Mouse (Mus musculus) T-helper 17 cell (primary cell): ENCODE results near the gene Cst12.

ENCODE experiments used
- in situ Hi-C, 2 experiments: fragments of 300-600 bp; cut with MboI, MseI; formaldehyde crosslinking; loops; 1 replicate in 1 of 2; 2 replicates in 1 of 2; pipeline ENCODE4 v1.15.1; 2025; ENCODE audit warnings: high pct_unique_total_duplicates in 2 of 2

Gene Cst12

GRCm38 (mm10) chr2:148789142-148789541 is at the start of gene Cst12:
Cst12 (plus strand) TSS chr2:148789361.
- in situ Hi-C loops, result loop anchor here in 1 of 2 experiments (10.0 kb wide), 1 partner anchor 1854 kb away; no protein-coding TSS in a partner anchor

- in situ Hi-C loops, result no loop called here
Observed at GRCm38 (mm10) chr2:148743001-148743400, 46.2 kb upstream of the Cst12 start.

- in situ Hi-C loops, result no loop called here
Observed at GRCm38 (mm10) chr2:148743846-148744407, 45.2 kb upstream of the Cst12 start.

- in situ Hi-C loops, result loop anchor here (5.0 kb wide), 2 partner anchors 78 to 152 kb away; partner anchors contain the start of gene Nxt1 (in 1 of the 2)
Observed at GRCm38 (mm10) chr2:148750058-148750457, 39.1 kb upstream of the Cst12 start, which contains the start of gene Cstl1. Cstl1 (plus strand) TSS chr2:148750358.

GRCm38 (mm10) chr2:148751893-148752813 is 37.0 kb upstream of the Cst12 start:
- in situ Hi-C loops, result loop anchor here (5.0 kb wide), 2 partner anchors 80 to 150 kb away; partner anchors contain the start of gene Nxt1 (in 1 of the 2)

- in situ Hi-C loops, result loop anchor here (5.0 kb wide), 2 partner anchors 82 to 148 kb away; partner anchors contain the start of gene Nxt1 (in 1 of the 2)
Observed at GRCm38 (mm10) chr2:148754310-148754846, 34.8 kb upstream of the Cst12 start.

- in situ Hi-C loops, result no loop called here
Observed at GRCm38 (mm10) chr2:148763648-148764388, 25.3 kb upstream of the Cst12 start.

- in situ Hi-C loops, result loop anchor here in 1 of 2 experiments (10.0 kb wide), 1 partner anchor 1763 kb away; no protein-coding TSS in a partner anchor
Observed at GRCm38 (mm10) chr2:148771397-148771796, 17.8 kb upstream of the Cst12 start, which contains the start of gene Cst11. Cst11 (minus strand) TSS chr2:148771497.

- in situ Hi-C loops, result loop anchor here in 1 of 2 experiments (10.0 kb wide), 1 partner anchor 1847 kb away; no protein-coding TSS in a partner anchor
Observed at GRCm38 (mm10) chr2:148781709-148782108, 7.5 kb upstream of the Cst12 start, which contains the start of gene 8030411F24Rik. 8030411F24Rik (plus strand) TSS chr2:148782009.

GRCm38 (mm10) chr2:148798485-148798884 is 9.3 kb downstream of the Cst12 start, which contains the start of gene Cst8:
Cst8 (plus strand) TSS chr2:148798785.
- in situ Hi-C loops, result no loop called here

GRCm38 (mm10) chr2:148801491-148801921 is 12.3 kb downstream of the Cst12 start:
- in situ Hi-C loops, result no loop called here

- in situ Hi-C loops, result no loop called here
Observed at GRCm38 (mm10) chr2:148806696-148807095, 17.5 kb downstream of the Cst12 start.

- in situ Hi-C loops, result no loop called here
Observed at GRCm38 (mm10) chr2:148819909-148820308, 30.7 kb downstream of the Cst12 start, which contains the start of gene Cst13. Cst13 (plus strand) TSS chr2:148820081.

- in situ Hi-C loops, result no loop called here
Observed at GRCm38 (mm10) chr2:148825986-148826385, 36.8 kb downstream of the Cst12 start.

- in situ Hi-C loops, result no loop called here
Observed at GRCm38 (mm10) chr2:148834912-148835311, 45.8 kb downstream of the Cst12 start, which contains the start of gene Cst9. Cst9 (plus strand) TSS chr2:148835147.

- in situ Hi-C loops, result no loop called here
Observed at GRCm38 (mm10) chr2:148838075-148838777, 49.1 kb downstream of the Cst12 start.

- in situ Hi-C loops, result no loop called here
Observed at GRCm38 (mm10) chr2:148839224-148839623, 50.1 kb downstream of the Cst12 start.
